Mouse (Mus musculus): Measurements from ENCODE around the gene Tktl1. TPM values are rescaled to one million over a fixed set of nuclear protein-coding genes. Genes with fewer than 3 reads are reported as not detected.

Gene Tktl1
- polyA plus RNA-seq, 1 experiment = 0.01 TPM

- Histone ChIP-seq H3K36me3 (ENCODE audit: control insufficient read depth, insufficient read depth) (peaks cover 94% of the 10 kb centered on the region), H3K79me2 (ENCODE audit: control insufficient read depth, insufficient read depth) (peaks cover 28% of the 10 kb centered on the region), H3K79me3 (ENCODE audit: low read depth) (peaks cover 8% of the 10 kb centered on the region), H3ac (ENCODE audit: control insufficient read depth, insufficient read length, low read depth) (no peak overlapping the region), H3K4me3 (ENCODE audit: insufficient read depth, poor library complexity, severe bottlenecking) (no peak overlapping the region), H3K27me3 (ENCODE audit: control insufficient read depth, insufficient read depth, insufficient read length) (no peaks in the 10 kb centered on the region)
- no peak for TF ChIP-seq USF1 (IDR thresholded peaks at IDR 0.05; ENCODE audit: low read depth)
- no peak for TF ChIP-seq FOSL1 (IDR thresholded peaks at IDR 0.05; ENCODE audit: insufficient read depth, low read length, poor library complexity, severe bottlenecking)
- TF ChIP-seq MYOG (IDR thresholded peaks at IDR 0.05; ENCODE audit: control insufficient read depth, extremely low read depth, insufficient read length) = no peak
- no peak for TF ChIP-seq CEBPB (IDR thresholded peaks at IDR 0.05; ENCODE audit: low read depth)
- no peak for TF ChIP-seq CTCF (IDR thresholded peaks at IDR 0.05; ENCODE audit: control insufficient read depth, insufficient read depth, insufficient read length)
These were observed 53.0 kb downstream of the Tktl1 start for GRCm38 (mm10) chrX:74230038-74230437.

DNA sequence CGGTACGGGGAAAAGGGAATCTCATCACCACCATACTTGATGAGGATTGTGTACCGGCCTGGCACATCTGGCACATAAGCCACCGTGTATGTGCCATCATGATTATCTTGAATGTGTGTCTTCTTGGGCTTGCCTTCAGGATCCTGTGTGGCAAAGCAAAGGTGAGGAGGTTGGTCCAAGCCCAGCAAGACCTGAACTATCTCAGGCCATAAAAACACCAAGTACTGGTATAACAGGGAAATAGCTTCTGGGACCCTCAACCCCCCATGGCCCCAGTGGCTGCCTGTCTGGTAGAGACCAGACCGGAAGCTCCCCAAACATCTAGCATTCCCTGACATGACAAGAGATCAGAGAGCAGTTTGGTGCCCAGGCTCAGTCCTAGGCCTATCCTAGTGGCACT is 56.1 kb downstream of the Tktl1 start:
- Histone ChIP-seq H3K79me2 (ENCODE audit: control insufficient read depth, insufficient read depth) (peaks cover 56% of the 10 kb centered on the region), H3K4me3 (ENCODE audit: insufficient read depth, poor library complexity, severe bottlenecking) (no peak overlapping the region), H3K36me3 (ENCODE audit: control insufficient read depth, insufficient read depth) (peaks cover 93% of the 10 kb centered on the region), H3K79me3 (ENCODE audit: low read depth) (peaks cover 14% of the 10 kb centered on the region), H3ac (ENCODE audit: control insufficient read depth, insufficient read length, low read depth) (no peak overlapping the region), H3K27me3 (ENCODE audit: control insufficient read depth, insufficient read depth, insufficient read length) (no peaks in the 10 kb centered on the region)
- TF ChIP-seq MYOD1 (IDR thresholded peaks at IDR 0.05; ENCODE audit: control insufficient read depth, insufficient read length, low read depth) (no peak), CEBPB (IDR thresholded peaks at IDR 0.05; ENCODE audit: low read depth) (no peak), MYOG (IDR thresholded peaks at IDR 0.05; ENCODE audit: control insufficient read depth, extremely low read depth, insufficient read length) (no peak), CTCF (IDR thresholded peaks at IDR 0.05; ENCODE audit: control insufficient read depth, insufficient read depth, insufficient read length) (no peak), MAX (IDR thresholded peaks at IDR 0.05) (no peak), USF1 (IDR thresholded peaks at IDR 0.05; ENCODE audit: low read depth) (no peak), FOSL1 (IDR thresholded peaks at IDR 0.05; ENCODE audit: insufficient read depth, low read length, poor library complexity, severe bottlenecking) (no peak)

- H3K27me3 ChIP-seq (ENCODE audit: control insufficient read depth, insufficient read depth, insufficient read length) = no peaks in the 10 kb centered on the region
- TF ChIP-seq CTCF (IDR thresholded peaks at IDR 0.05; ENCODE audit: control insufficient read depth, insufficient read depth, insufficient read length) (no peak), FOSL1 (IDR thresholded peaks at IDR 0.05; ENCODE audit: insufficient read depth, low read length, poor library complexity, severe bottlenecking) (no peak), MYOG (IDR thresholded peaks at IDR 0.05; ENCODE audit: control insufficient read depth, extremely low read depth, insufficient read length) (no peak), MYOD1 (IDR thresholded peaks at IDR 0.05; ENCODE audit: control insufficient read depth, insufficient read length, low read depth) (no peak), MAX (IDR thresholded peaks at IDR 0.05) (no peak), CEBPB (IDR thresholded peaks at IDR 0.05; ENCODE audit: low read depth) (no peak), USF1 (IDR thresholded peaks at IDR 0.05; ENCODE audit: low read depth) (no peak)
- H3K36me3 ChIP-seq (ENCODE audit: control insufficient read depth, insufficient read depth) = peaks cover 89% of the 10 kb centered on the region
- no peak overlapping the region for H3ac ChIP-seq (ENCODE audit: control insufficient read depth, insufficient read length, low read depth)
- H3K79me3 ChIP-seq (ENCODE audit: low read depth) = peaks cover 65% of the 10 kb centered on the region
- peaks cover 92% of the 10 kb centered on the region for H3K79me2 ChIP-seq (ENCODE audit: control insufficient read depth, insufficient read depth)
- no peak overlapping the region for H3K4me3 ChIP-seq (ENCODE audit: insufficient read depth, poor library complexity, severe bottlenecking)
These were observed 63.3 kb downstream of the Tktl1 start for GRCm38 (mm10) chrX:74240332-74240731.

DNA sequence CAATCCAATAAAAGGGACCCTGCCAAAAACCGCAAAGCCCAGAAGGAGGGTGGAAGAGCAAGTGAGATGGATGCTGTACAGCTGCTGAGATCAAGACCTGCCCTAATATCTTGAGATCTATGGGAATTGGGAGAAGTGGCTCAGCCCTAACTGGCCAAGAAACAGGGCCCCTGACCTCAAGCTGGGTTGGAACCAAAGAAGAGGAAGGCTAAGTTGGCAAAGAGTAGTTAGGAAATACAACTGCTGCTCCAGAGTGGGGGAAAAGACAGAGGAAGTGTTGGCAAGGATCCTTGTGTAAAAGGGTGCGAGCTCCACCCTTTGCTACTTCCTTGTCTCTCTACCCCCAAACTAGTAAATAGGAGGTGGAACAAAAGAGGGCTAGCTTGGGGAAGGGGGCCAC is 66.3 kb downstream of the Tktl1 start:
- TF ChIP-seq FOSL1 (IDR thresholded peaks at IDR 0.05; ENCODE audit: insufficient read depth, low read length, poor library complexity, severe bottlenecking) (no peak), MAX (IDR thresholded peaks at IDR 0.05) (no peak), MYOG (IDR thresholded peaks at IDR 0.05; ENCODE audit: control insufficient read depth, extremely low read depth, insufficient read length) (no peak), USF1 (IDR thresholded peaks at IDR 0.05; ENCODE audit: low read depth) (no peak), CEBPB (IDR thresholded peaks at IDR 0.05; ENCODE audit: low read depth) (no peak), CTCF (IDR thresholded peaks at IDR 0.05; ENCODE audit: control insufficient read depth, insufficient read depth, insufficient read length) (no peak), MYOD1 (IDR thresholded peaks at IDR 0.05; ENCODE audit: control insufficient read depth, insufficient read length, low read depth) (no peak)
- peak overlapping the region; percentile 58 for H3K4me3 ChIP-seq (ENCODE audit: insufficient read depth, poor library complexity, severe bottlenecking)

GRCm38 (mm10) chrX:74243807-74244206 is 66.7 kb downstream of the Tktl1 start:
- H3K79me2 ChIP-seq (ENCODE audit: control insufficient read depth, insufficient read depth) = peaks cover 93% of the 10 kb centered on the region
- no peaks in the 10 kb centered on the region for H3K27me3 ChIP-seq (ENCODE audit: control insufficient read depth, insufficient read depth, insufficient read length)
- peaks cover 59% of the 10 kb centered on the region for H3K36me3 ChIP-seq (ENCODE audit: control insufficient read depth, insufficient read depth)
- H3K4me3 ChIP-seq (ENCODE audit: insufficient read depth, poor library complexity, severe bottlenecking) = peak overlapping the region; percentile 58
- no peak for TF ChIP-seq MYOG (IDR thresholded peaks at IDR 0.05; ENCODE audit: control insufficient read depth, extremely low read depth, insufficient read length)
- no peak for TF ChIP-seq USF1 (IDR thresholded peaks at IDR 0.05; ENCODE audit: low read depth)
- no peak for TF ChIP-seq FOSL1 (IDR thresholded peaks at IDR 0.05; ENCODE audit: insufficient read depth, low read length, poor library complexity, severe bottlenecking)
- no peak for TF ChIP-seq MYOD1 (IDR thresholded peaks at IDR 0.05; ENCODE audit: control insufficient read depth, insufficient read length, low read depth)
- no peak for TF ChIP-seq CEBPB (IDR thresholded peaks at IDR 0.05; ENCODE audit: low read depth)
- no peak for TF ChIP-seq MAX (IDR thresholded peaks at IDR 0.05)
- TF ChIP-seq CTCF (IDR thresholded peaks at IDR 0.05; ENCODE audit: control insufficient read depth, insufficient read depth, insufficient read length) = no peak
- H3ac ChIP-seq (ENCODE audit: control insufficient read depth, insufficient read length, low read depth) = peak overlapping the region; percentile 67
- H3K79me3 ChIP-seq (ENCODE audit: low read depth) = peaks cover 73% of the 10 kb centered on the region

More for the DNA sequence above, 66.3 kb downstream of the Tktl1 start:
- Histone ChIP-seq H3K36me3 (ENCODE audit: control insufficient read depth, insufficient read depth) (peaks cover 63% of the 10 kb centered on the region), H3K79me2 (ENCODE audit: control insufficient read depth, insufficient read depth) (peaks cover 91% of the 10 kb centered on the region), H3K79me3 (ENCODE audit: low read depth) (peaks cover 74% of the 10 kb centered on the region), H3ac (ENCODE audit: control insufficient read depth, insufficient read length, low read depth) (peak overlapping the region; percentile 67), H3K27me3 (ENCODE audit: control insufficient read depth, insufficient read depth, insufficient read length) (no peaks in the 10 kb centered on the region)

Data from C2C12 (cell line).